29 mouse cellular contexts compared by ENCODE assay signal in genomic region chr15:78713751-78714150, GRCm38 (mm10). TPM values are rescaled to one million over a fixed set of nuclear protein-coding genes. Genes with fewer than 3 reads are reported as not detected.
DNase-seq lines count a peak whose midpoint lies in the region; ATAC-seq and TF ChIP-seq lines count a peak whose summit lies in the region.
"Had no signal": no experiment of that assay in that cellular context is flagged by ENCODE, and none has a peak within 500 bp of the region (broad histone marks: within the 10 kb centered on the region; RNA-seq: fewer than 3 reads in every experiment).

No protein-coding gene starts in this region.

- H3K4me3 ChIP-seq in left cerebral cortex, adult 2 months = peak overlapping the region; percentile 50
- no peak overlapping the region for H3K4me3 ChIP-seq in forebrain, postnatal 0 days (ENCODE audit: low read depth, low read length)
- H3K4me3 ChIP-seq: erythroblast, embryonic 14.5 days; heart, embryonic 12.5 days; limb, embryonic 12.5 days had no signal

- H3K27ac ChIP-seq in left cerebral cortex, adult 2 months = peak overlapping the region; percentile 89
- no peak overlapping the region for H3K27ac ChIP-seq in forebrain, postnatal 0 days (ENCODE audit: low read depth, low read length)
- H3K27ac ChIP-seq: embryonic facial prominence, embryonic 13.5 days; kidney, embryonic 15.5 days; limb, embryonic 12.5 days; liver, embryonic 12.5 days; midbrain, embryonic 12.5 days had no signal

- DNase-seq in frontal cortex, adult 2 months (ENCODE audit: extremely low spot score in 1 of 2, low spot score in 1 of 2) = no peak
- DNase-seq in left cerebral cortex, adult 2 months (ENCODE audit: extremely low spot score in 1 of 2, low spot score in 2 of 2) = no peak
- DNase-seq in left cerebral cortex, postnatal 4 days = no peak
- peak; percentile 62 for DNase-seq in brain, embryonic 14.5 days (ENCODE audit: low read depth)
- peak; percentile 25 for DNase-seq in forebrain, postnatal 0 days
- no peak for DNase-seq in spleen, adult 18-20 months
- DNase-seq: adrenal gland, postnatal 36 days; B cell, adult 2 months; cerebellum, adult 11-12 months; cerebellum, postnatal 25 days; embryo, embryonic 11 days; gastrocnemius, postnatal 25 days; kidney, adult 11 months; lung, adult 18-20 months; lung, postnatal 14 days; thymus, adult 18-20 months; thymus, postnatal 36 days had no signal

- intact Hi-C loops in left cerebral cortex, adult 2 months (cut with DNase I) = loop anchor here (2.0 to 10.0 kb wide), 3 partner anchors 39 to 279 kb away; partner anchors contain the start of gene Sstr3
- intact Hi-C loops in left cerebral cortex, postnatal 4 days (cut with DNase I) = no loop called here

- TF ChIP-seq POLR2A in brain, embryonic 14.5 days (IDR thresholded peaks at IDR 0.05; ENCODE audit: borderline replicate concordance, extremely low read depth, insufficient read depth, insufficient read length, poor library complexity, severe bottlenecking) = no peak

- 58% methylated on average over 7 of the region's 7 CpGs for WGBS in forebrain, postnatal 0 days

- no peaks in the 10 kb centered on the region for H3K9me3 ChIP-seq in forebrain, postnatal 0 days (ENCODE audit: low read length)
- H3K9me3 ChIP-seq: embryonic facial prominence, embryonic 13.5 days; G1E; heart, embryonic 12.5 days; kidney, embryonic 15.5 days; limb, embryonic 12.5 days; liver, embryonic 12.5 days; midbrain, embryonic 12.5 days; neural tube, embryonic 13.5 days had no signal

- 0 out of 2 replicates have a peak, but pooled peaks have one; percentile 13 for ATAC-seq in frontal cortex, adult (ENCODE audit: low TSS enrichment)
- ATAC-seq in forebrain, postnatal 0 days = no peak
- ATAC-seq: liver, embryonic 12.5 days; Patski had no signal

- no peaks in the 10 kb centered on the region for H3K27me3 ChIP-seq in forebrain, postnatal 0 days (ENCODE audit: insufficient read depth, low read length)

- no peak overlapping the region for H3K9ac ChIP-seq in forebrain, postnatal 0 days
- H3K9ac ChIP-seq: embryonic facial prominence, embryonic 13.5 days; heart, embryonic 12.5 days; kidney, embryonic 15.5 days; limb, embryonic 12.5 days; liver, embryonic 12.5 days had no signal

- peaks cover 30% of the 10 kb centered on the region for H3K4me1 ChIP-seq in forebrain, postnatal 0 days (ENCODE audit: insufficient read depth)

- H3K36me3 ChIP-seq in forebrain, postnatal 0 days (ENCODE audit: insufficient read depth) = no peaks in the 10 kb centered on the region
- H3K36me3 ChIP-seq: embryonic facial prominence, embryonic 13.5 days; G1E; heart, embryonic 12.5 days; kidney, embryonic 15.5 days; limb, embryonic 12.5 days; liver, embryonic 12.5 days; midbrain, embryonic 12.5 days; neural tube, embryonic 13.5 days had no signal

- TF ChIP-seq CTCF in left cerebral cortex, adult 2 months (IDR thresholded peaks at IDR 0.05) = no peak
- no peak for TF ChIP-seq CTCF in brain, embryonic 14.5 days (IDR thresholded peaks at IDR 0.05; ENCODE audit: borderline replicate concordance, extremely low read depth, insufficient read depth, insufficient read length)
- TF ChIP-seq CTCF in forebrain, postnatal 0 days (IDR thresholded peaks at IDR 0.05; ENCODE audit: low read depth) = no peak

- peak overlapping the region; percentile 44; the same call in 1 of the 2 replicates for H3K4me2 ChIP-seq in forebrain, postnatal 0 days (ENCODE audit: low read depth)
- H3K4me2 ChIP-seq: heart, embryonic 12.5 days; liver, embryonic 12.5 days had no signal

RNA-seq across cellular contexts. Expression of gene Elfn2, which starts 4.8 kb away (rescaled TPM):
- 64.9 and 68.2 TPM in 2 replicates for polyA plus RNA-seq in frontal cortex, adult 2 months (2012; rRNA removed)
- 100 to 1,000 TPM; 144 to 177 TPM for total RNA-seq in left cerebral cortex, adult 2 months (2021)
- total RNA-seq in left cerebral cortex, postnatal 4 days (2021) = 10 to 100 TPM; 79.2 to 81.2 TPM
- 13.2 and 22.5 TPM in 2 replicates for polyA plus RNA-seq in brain, embryonic 14.5 days (2012; rRNA removed)
- total RNA-seq in forebrain, postnatal 0 days (2014; rRNA removed) = 33.9 and 51.6 TPM in 2 replicates
- polyA plus RNA-seq in forebrain, postnatal 0 days (2015; fragmentation: Nextera tagmentation; extraction: Ambion mirVana) = 8.1 and 10.1 TPM in 2 replicates
- total RNA-seq: CH12.LX had no signal
- polyA plus RNA-seq: G1E; heart, embryonic 12.5 days; kidney, embryonic 15.5 days; liver, embryonic 12.5 days had no signal

RNA-seq across cellular contexts. Expression of gene Mfng, which starts 59.5 kb away (rescaled TPM):
- polyA plus RNA-seq in frontal cortex, adult 2 months (2012; rRNA removed) = 7.0 and 7.2 TPM in 2 replicates
- total RNA-seq in left cerebral cortex, adult 2 months (2021) = 1 to 10 TPM; 5.0 to 6.2 TPM
- total RNA-seq in left cerebral cortex, postnatal 4 days (2021) = 1 to 10 TPM; 7.3 to 7.7 TPM
- polyA plus RNA-seq in brain, embryonic 14.5 days (2012; rRNA removed) = 37.6 and 72.6 TPM in 2 replicates
- total RNA-seq in forebrain, postnatal 0 days (2014; rRNA removed) = 6.4 and 11.4 TPM in 2 replicates
- 16.0 and 16.8 TPM in 2 replicates for polyA plus RNA-seq in forebrain, postnatal 0 days (2015; fragmentation: Nextera tagmentation; extraction: Ambion mirVana)
- total RNA-seq: G1E had no signal
- polyA plus RNA-seq: G1E, Patski had no signal

Comparison
In these comparisons a context has a peak if more than half of its experiments do, and no peak if none do; other contexts are left out.
1. DNase-seq: peak in brain, embryonic 14.5 days (single experiment) and forebrain, postnatal 0 days (single experiment); none in frontal cortex, adult 2 months (0 of 2), left cerebral cortex, adult 2 months (0 of 2), left cerebral cortex, postnatal 4 days (single experiment) and spleen, adult 18-20 months (0 of 2).